Mouse (Mus musculus): ENCODE data around the gene Mta3. TPM values are rescaled to one million over a fixed set of nuclear protein-coding genes. Genes with fewer than 3 reads are reported as not detected.

Mta3 gene
- polyA plus RNA-seq (2014; fragmentation: Nextera tagmentation; extraction: Ambion mirVana), result 38.6 and 42.6 TPM in 2 replicates

- H3K27ac ChIP-seq (ENCODE audit: low read depth, low read length), result peak within 1 kb of the TSS; percentile 94
- H3K4me1 ChIP-seq (ENCODE audit: control insufficient read depth, insufficient read depth, low read length), result no peaks in the 10 kb centered on the region
- H3K9me3 ChIP-seq (ENCODE audit: control insufficient read depth, low read length), result no peaks in the 10 kb centered on the region
- H3K4me2 ChIP-seq (replicated peaks; ENCODE audit: low read depth, low read length), result peak within 1 kb of the TSS; percentile 94
- H3K4me3 ChIP-seq (ENCODE audit: low read length), result peak within 1 kb of the TSS; percentile 84
- no peaks in the 10 kb centered on the region for H3K27me3 ChIP-seq (ENCODE audit: control insufficient read depth, insufficient read depth, low read length)
- whole genome bisulfite sequencing, result 0% methylated on average over 24 of the region's 56 CpGs
- peak; percentile 50 for ATAC-seq (ENCODE audit: low FRiP score, low TSS enrichment)
- H3K9ac ChIP-seq (ENCODE audit: low read depth, low read length), result peak within 1 kb of the TSS; percentile 97
- H3K36me3 ChIP-seq (ENCODE audit: control insufficient read depth, insufficient read depth, low read length), result peaks cover 6% of the 10 kb centered on the region; the same call in 1 of the 2 replicates
Observed at GRCm38 (mm10) chr17:83706116-83706593, at the start of gene Mta3. Gene Mta3, plus strand, starts transcription at chr17:83706163.

- Histone ChIP-seq H3K36me3 (ENCODE audit: control insufficient read depth, insufficient read depth, low read length) (no peaks in the 10 kb centered on the region), H3K4me1 (ENCODE audit: control insufficient read depth, insufficient read depth, low read length) (no peaks in the 10 kb centered on the region), H3K9me3 (ENCODE audit: control insufficient read depth, low read length) (no peaks in the 10 kb centered on the region), H3K4me2 (replicated peaks; ENCODE audit: low read depth, low read length) (no peak overlapping the region), H3K27me3 (ENCODE audit: control insufficient read depth, insufficient read depth, low read length) (no peaks in the 10 kb centered on the region), H3K9ac (ENCODE audit: low read depth, low read length) (no peak overlapping the region), H3K4me3 (ENCODE audit: low read length) (no peak overlapping the region), H3K27ac (ENCODE audit: low read depth, low read length) (no peak overlapping the region)
- WGBS, result 46% methylated on average over 9 of the region's 9 CpGs
- ATAC-seq (ENCODE audit: low FRiP score, low TSS enrichment), result 0 out of 2 replicates have a peak, but pooled peaks have one; percentile 40
Observed at GRCm38 (mm10) chr17:83657375-83657774, 48.6 kb upstream of the Mta3 start.

GRCm38 (mm10) chr17:83658943-83659342 is 47.0 kb upstream of the Mta3 start:
- Histone ChIP-seq H3K27ac (ENCODE audit: low read depth, low read length) (no peak overlapping the region), H3K27me3 (ENCODE audit: control insufficient read depth, insufficient read depth, low read length) (no peaks in the 10 kb centered on the region), H3K4me2 (replicated peaks; ENCODE audit: low read depth, low read length) (no peak overlapping the region), H3K36me3 (ENCODE audit: control insufficient read depth, insufficient read depth, low read length) (no peaks in the 10 kb centered on the region), H3K9me3 (ENCODE audit: control insufficient read depth, low read length) (no peaks in the 10 kb centered on the region; the same call in 1 of the 2 replicates), H3K9ac (ENCODE audit: low read depth, low read length) (no peak overlapping the region), H3K4me3 (ENCODE audit: low read length) (no peak overlapping the region), H3K4me1 (ENCODE audit: control insufficient read depth, insufficient read depth, low read length) (no peaks in the 10 kb centered on the region)
- WGBS, result 81% methylated on average over 1 of the region's 1 CpGs
- ATAC-seq (ENCODE audit: low FRiP score, low TSS enrichment), result no peak

- Histone ChIP-seq H3K36me3 (ENCODE audit: control insufficient read depth, insufficient read depth, low read length) (no peaks in the 10 kb centered on the region), H3K27ac (ENCODE audit: low read depth, low read length) (no peak overlapping the region), H3K27me3 (ENCODE audit: control insufficient read depth, insufficient read depth, low read length) (no peaks in the 10 kb centered on the region), H3K9ac (ENCODE audit: low read depth, low read length) (no peak overlapping the region), H3K9me3 (ENCODE audit: control insufficient read depth, low read length) (no peaks in the 10 kb centered on the region; the same call in 1 of the 2 replicates), H3K4me2 (replicated peaks; ENCODE audit: low read depth, low read length) (no peak overlapping the region), H3K4me3 (ENCODE audit: low read length) (no peak overlapping the region), H3K4me1 (ENCODE audit: control insufficient read depth, insufficient read depth, low read length) (no peaks in the 10 kb centered on the region)
- WGBS, result 42% methylated on average over 8 of the region's 8 CpGs
- no peak for ATAC-seq (ENCODE audit: low FRiP score, low TSS enrichment)
Observed at GRCm38 (mm10) chr17:83664761-83665160, 41.2 kb upstream of the Mta3 start.

- H3K27me3 ChIP-seq (ENCODE audit: control insufficient read depth, insufficient read depth, low read length), result no peaks in the 10 kb centered on the region
- H3K27ac ChIP-seq (ENCODE audit: low read depth, low read length), result no peak overlapping the region
- no peaks in the 10 kb centered on the region for H3K36me3 ChIP-seq (ENCODE audit: control insufficient read depth, insufficient read depth, low read length)
- no peak overlapping the region for H3K9ac ChIP-seq (ENCODE audit: low read depth, low read length)
- no peaks in the 10 kb centered on the region for H3K4me1 ChIP-seq (ENCODE audit: control insufficient read depth, insufficient read depth, low read length)
- no peaks in the 10 kb centered on the region; the same call in 1 of the 2 replicates for H3K9me3 ChIP-seq (ENCODE audit: control insufficient read depth, low read length)
- no peak overlapping the region for H3K4me3 ChIP-seq (ENCODE audit: low read length)
- ATAC-seq (ENCODE audit: low FRiP score, low TSS enrichment), result no peak
- H3K4me2 ChIP-seq (replicated peaks; ENCODE audit: low read depth, low read length), result no peak overlapping the region
- WGBS, result 57% methylated on average over 13 of the region's 13 CpGs
Observed at GRCm38 (mm10) chr17:83666597-83667287, 39.2 kb upstream of the Mta3 start.

- 84% methylated on average over 3 of the region's 3 CpGs for WGBS
- no peak overlapping the region for H3K4me3 ChIP-seq (ENCODE audit: low read length)
- H3K9ac ChIP-seq (ENCODE audit: low read depth, low read length), result no peak overlapping the region
- no peak for ATAC-seq (ENCODE audit: low FRiP score, low TSS enrichment)
- no peak overlapping the region for H3K27ac ChIP-seq (ENCODE audit: low read depth, low read length)
- no peaks in the 10 kb centered on the region for H3K27me3 ChIP-seq (ENCODE audit: control insufficient read depth, insufficient read depth, low read length)
- H3K4me1 ChIP-seq (ENCODE audit: control insufficient read depth, insufficient read depth, low read length), result no peaks in the 10 kb centered on the region
- H3K4me2 ChIP-seq (replicated peaks; ENCODE audit: low read depth, low read length), result no peak overlapping the region
- no peaks in the 10 kb centered on the region; the same call in 1 of the 2 replicates for H3K9me3 ChIP-seq (ENCODE audit: control insufficient read depth, low read length)
- H3K36me3 ChIP-seq (ENCODE audit: control insufficient read depth, insufficient read depth, low read length), result no peaks in the 10 kb centered on the region
Observed at GRCm38 (mm10) chr17:83667934-83668690, 37.9 kb upstream of the Mta3 start.

- H3K27me3 ChIP-seq (ENCODE audit: control insufficient read depth, insufficient read depth, low read length), result no peaks in the 10 kb centered on the region
- 79% methylated on average over 4 of the region's 4 CpGs for WGBS
- H3K9ac ChIP-seq (ENCODE audit: low read depth, low read length), result no peak overlapping the region
- no peak overlapping the region for H3K4me3 ChIP-seq (ENCODE audit: low read length)
- no peaks in the 10 kb centered on the region for H3K4me1 ChIP-seq (ENCODE audit: control insufficient read depth, insufficient read depth, low read length)
- no peak for ATAC-seq (ENCODE audit: low FRiP score, low TSS enrichment)
- no peaks in the 10 kb centered on the region for H3K9me3 ChIP-seq (ENCODE audit: control insufficient read depth, low read length)
- no peaks in the 10 kb centered on the region for H3K36me3 ChIP-seq (ENCODE audit: control insufficient read depth, insufficient read depth, low read length)
- no peak overlapping the region for H3K4me2 ChIP-seq (replicated peaks; ENCODE audit: low read depth, low read length)
- H3K27ac ChIP-seq (ENCODE audit: low read depth, low read length), result no peak overlapping the region
Observed at GRCm38 (mm10) chr17:83672685-83673084, 33.3 kb upstream of the Mta3 start.

GRCm38 (mm10) chr17:83677370-83677769 is 28.6 kb upstream of the Mta3 start:
- 72% methylated on average over 1 of the region's 1 CpGs for WGBS
- Histone ChIP-seq H3K4me2 (replicated peaks; ENCODE audit: low read depth, low read length) (no peak overlapping the region), H3K27me3 (ENCODE audit: control insufficient read depth, insufficient read depth, low read length) (no peaks in the 10 kb centered on the region), H3K9me3 (ENCODE audit: control insufficient read depth, low read length) (no peaks in the 10 kb centered on the region), H3K4me1 (ENCODE audit: control insufficient read depth, insufficient read depth, low read length) (no peaks in the 10 kb centered on the region), H3K36me3 (ENCODE audit: control insufficient read depth, insufficient read depth, low read length) (no peaks in the 10 kb centered on the region), H3K27ac (ENCODE audit: low read depth, low read length) (no peak overlapping the region), H3K4me3 (ENCODE audit: low read length) (no peak overlapping the region), H3K9ac (ENCODE audit: low read depth, low read length) (no peak overlapping the region)
- ATAC-seq (ENCODE audit: low FRiP score, low TSS enrichment), result no peak

- Histone ChIP-seq H3K9me3 (ENCODE audit: control insufficient read depth, low read length) (no peaks in the 10 kb centered on the region), H3K4me1 (ENCODE audit: control insufficient read depth, insufficient read depth, low read length) (no peaks in the 10 kb centered on the region), H3K27me3 (ENCODE audit: control insufficient read depth, insufficient read depth, low read length) (no peaks in the 10 kb centered on the region), H3K9ac (ENCODE audit: low read depth, low read length) (no peak overlapping the region), H3K4me2 (replicated peaks; ENCODE audit: low read depth, low read length) (no peak overlapping the region), H3K36me3 (ENCODE audit: control insufficient read depth, insufficient read depth, low read length) (no peaks in the 10 kb centered on the region), H3K27ac (ENCODE audit: low read depth, low read length) (no peak overlapping the region), H3K4me3 (ENCODE audit: low read length) (no peak overlapping the region)
- 49% methylated on average over 7 of the region's 7 CpGs for WGBS
- no peak for ATAC-seq (ENCODE audit: low FRiP score, low TSS enrichment)
Observed at GRCm38 (mm10) chr17:83681977-83682376, 24.0 kb upstream of the Mta3 start.
